Mouse (Mus musculus): ENCODE measurements at regions not wholly inside any gene's neighbourhood (a gene's known extent, or its start where the extent isn't known, plus 50 kb on each side); places are given as distances from the start of the nearest gene placed in this dataset.

- no peak for TF ChIP-seq CTCF (IDR thresholded peaks at IDR 0.05; ENCODE audit: control insufficient read depth, insufficient read depth, insufficient read length)
- no peak for TF ChIP-seq MAX (IDR thresholded peaks at IDR 0.05)
These were observed 124.9 kb downstream of the Fam198b start for GRCm38 (mm10) chr3:80009275-80009674.

All from C2C12 (cell line).